Mouse (Mus musculus) layer of hippocampus, adult 6 months (tissue): ENCODE results near the gene Strip1. TPM values are rescaled to one million over a fixed set of nuclear protein-coding genes. Genes with fewer than 3 reads are reported as not detected.

Experiments used
- long read RNA-seq, 2 experiments: library from polyadenylated mRNA; unstranded; transcript quantifications; one replicate each; pipeline ENCODE4 v2.0.0; 2019 to 2020
- polyA plus RNA-seq: library from polyadenylated mRNA; unstranded; fragments of <200 nt; fragmentation: Nextera tagmentation; gene quantifications from 2 replicates; pipeline ENCODE4 v1.2.3, GENCODE M21; 2021

Gene Strip1
- polyA plus RNA-seq = 60.9 and 62.7 TPM in 2 replicates
- long read RNA-seq, experiment 1, transcript Strip1-201 (21 exons, 3,215 nt) = major isoform, 115 of 156 reads
- long read RNA-seq, experiment 1, transcript Strip1-205 (1 exons, 1,550 nt) = minor isoform, 7 of 156 reads
- long read RNA-seq, experiment 1, partial matches to known transcripts = 21 of 156 reads
- long read RNA-seq, experiment 1, other reads (novel, unspliced or antisense) = 13 of 156 reads
- long read RNA-seq, experiment 2, transcript Strip1-201 (21 exons, 3,215 nt) = major isoform, 722 of 835 reads
- long read RNA-seq, experiment 2, partial matches to known transcripts = 33 of 835 reads
- long read RNA-seq, experiment 2, other reads (novel, unspliced or antisense) = 80 of 835 reads

GRCm38 (mm10) chr3:107631523-107631958 is at the start of gene Strip1:
Strip1 (minus strand) TSS chr3:107631694.

DNA sequence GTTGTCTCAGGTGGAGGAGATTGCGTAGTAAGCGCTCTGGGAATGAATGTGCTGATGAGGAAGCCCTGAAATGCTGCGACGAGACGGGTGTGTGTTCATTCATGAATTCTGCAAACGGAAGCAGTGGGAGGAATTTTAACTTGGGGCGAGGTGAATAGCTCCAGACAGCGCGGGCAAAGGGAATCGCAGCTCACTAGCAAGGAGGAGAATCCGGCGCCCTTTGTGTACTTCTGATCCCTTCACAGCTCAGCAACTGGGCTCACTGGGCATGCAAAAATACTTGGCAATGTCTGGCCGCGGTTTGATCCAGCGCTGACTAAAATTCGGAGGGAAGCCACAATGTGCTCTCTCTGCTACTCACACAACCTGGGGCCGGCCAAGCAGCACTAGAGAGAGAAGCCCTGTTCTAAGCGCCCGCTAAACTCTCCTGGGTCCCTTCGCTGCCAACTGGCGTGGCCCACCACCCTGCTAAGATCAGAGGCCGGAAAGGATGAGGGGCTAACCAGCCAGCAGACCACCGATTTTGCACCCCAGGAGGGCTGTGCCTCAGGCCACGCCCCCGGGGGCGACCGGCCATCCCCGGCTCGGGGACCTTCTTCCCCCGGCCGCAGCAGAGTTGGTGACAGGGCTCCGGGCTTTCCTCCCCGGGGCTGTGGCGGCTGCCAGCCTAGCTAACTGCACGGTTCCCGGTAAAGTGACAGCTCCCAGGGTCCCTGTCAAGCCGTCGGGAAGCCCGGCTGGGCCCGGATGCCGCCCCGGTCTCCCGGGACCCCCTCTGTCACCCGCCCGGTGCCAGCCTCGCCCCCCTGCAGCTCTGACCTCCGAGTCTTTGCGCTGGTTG is 592 bp downstream of the Strip1 start, which contains the start of gene Gm10961:
Gene Gm10961 (plus strand): TSS at position 641 of the 841 bp plus-strand sequence.

GRCm38 (mm10) chr3:107594662-107595263 is 36.7 kb downstream of the Strip1 start, which contains the start of gene Alx3:
Alx3 (plus strand) TSS chr3:107595031.

Other genes with a start within 250 kb of the Strip1 start
- gene Kcnc4, start 172.1 kb downstream of the Strip1 start, polyA plus RNA-seq = 17.1 and 22.0 TPM in 2 replicates
- 147 and 205 TPM in 2 replicates for gene Slc6a17, start 113.7 kb downstream of the Strip1 start, polyA plus RNA-seq
- not detected in 2 replicates for gene Ubl4b, start 76.6 kb downstream of the Strip1 start, polyA plus RNA-seq
- 0.10 and 0.49 TPM in 2 replicates for gene Alx3, start 36.7 kb downstream of the Strip1 start, polyA plus RNA-seq
- not detected in 2 replicates for gene Gm10961, start 372 bp downstream of the Strip1 start, polyA plus RNA-seq
- 60.5 and 65.8 TPM in 2 replicates for gene Ahcyl1, start 64.9 kb upstream of the Strip1 start, polyA plus RNA-seq
- gene Csf1, start 128.8 kb upstream of the Strip1 start, polyA plus RNA-seq = 3.3 and 3.4 TPM in 2 replicates
- gene Eps8l3, start 245.5 kb upstream of the Strip1 start, polyA plus RNA-seq = not detected in 2 replicates